Mouse (Mus musculus): ENCODE data around the gene Syce2. TPM values are rescaled to one million over a fixed set of nuclear protein-coding genes. Genes with fewer than 3 reads are reported as not detected.

Gene Syce2
- polyA plus RNA-seq, 1 experiment from 2014 or later = 63.7 TPM

DNA sequence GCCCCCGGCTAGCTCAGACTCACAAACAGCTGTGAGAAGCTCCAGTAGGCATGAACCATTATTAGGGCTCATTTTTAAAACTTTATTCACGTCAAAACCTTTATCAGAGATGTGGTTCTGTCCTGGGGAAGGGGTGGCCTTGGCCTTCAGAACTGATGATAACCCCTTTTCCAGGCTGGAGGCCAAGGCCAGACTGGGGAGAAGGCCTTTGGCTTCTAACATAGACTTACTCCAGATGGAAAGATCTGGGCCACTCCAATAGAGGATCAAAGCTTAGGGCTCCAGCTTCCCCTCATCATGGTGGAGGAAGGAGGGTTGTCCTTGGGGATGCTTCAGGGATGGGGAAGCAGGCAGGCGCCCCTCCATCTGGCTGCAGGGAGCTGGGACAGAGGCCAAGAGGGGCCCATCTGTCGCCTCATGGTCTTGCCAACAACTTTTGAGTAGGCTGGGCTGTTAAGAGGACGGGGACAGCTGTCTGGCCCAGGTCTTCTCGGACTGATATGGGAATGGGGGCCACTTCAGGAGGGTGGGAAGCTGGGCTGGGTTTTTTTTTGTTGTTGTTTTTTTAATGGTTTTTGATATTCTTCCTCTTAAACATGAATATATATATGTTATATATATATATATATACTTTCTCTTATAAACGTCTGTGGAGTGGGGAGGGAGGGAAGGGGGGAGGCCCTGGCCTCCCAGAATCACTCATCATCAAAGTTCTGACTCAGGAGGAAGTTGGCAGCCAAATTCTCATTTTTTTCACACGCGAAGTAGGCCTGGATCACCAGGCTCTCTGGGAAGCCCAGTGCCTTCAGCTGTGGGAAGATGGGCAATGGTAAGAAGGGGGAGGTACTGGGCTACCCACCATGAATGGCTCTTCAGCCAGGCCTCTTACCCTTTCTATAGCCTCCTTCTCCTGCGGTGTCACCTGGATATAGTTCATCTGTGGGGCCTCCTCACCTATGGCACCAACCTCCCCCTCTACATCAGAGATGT, 36.8 kb upstream of the Syce2 start:
- Histone ChIP-seq H3K4me1 (peaks cover 24% of the 10 kb centered on the region), H3K4me3 (replicated peaks) (no peak overlapping the region), H3K27me3 (replicated peaks) (no peaks in the 10 kb centered on the region), H3K9me3 (no peaks in the 10 kb centered on the region), H3K9ac (no peak overlapping the region), H3K36me3 (peaks cover 44% of the 10 kb centered on the region), H3K27ac (0 out of 2 replicates have a peak overlapping the region, but pooled peaks have one; percentile 12), H3K4me2 (no peak overlapping the region)
- 53% methylated on average over 10 of the region's 10 CpGs for WGBS
- no peak for ATAC-seq (ENCODE audit: insufficient read depth, low FRiP score, low read depth)

DNA sequence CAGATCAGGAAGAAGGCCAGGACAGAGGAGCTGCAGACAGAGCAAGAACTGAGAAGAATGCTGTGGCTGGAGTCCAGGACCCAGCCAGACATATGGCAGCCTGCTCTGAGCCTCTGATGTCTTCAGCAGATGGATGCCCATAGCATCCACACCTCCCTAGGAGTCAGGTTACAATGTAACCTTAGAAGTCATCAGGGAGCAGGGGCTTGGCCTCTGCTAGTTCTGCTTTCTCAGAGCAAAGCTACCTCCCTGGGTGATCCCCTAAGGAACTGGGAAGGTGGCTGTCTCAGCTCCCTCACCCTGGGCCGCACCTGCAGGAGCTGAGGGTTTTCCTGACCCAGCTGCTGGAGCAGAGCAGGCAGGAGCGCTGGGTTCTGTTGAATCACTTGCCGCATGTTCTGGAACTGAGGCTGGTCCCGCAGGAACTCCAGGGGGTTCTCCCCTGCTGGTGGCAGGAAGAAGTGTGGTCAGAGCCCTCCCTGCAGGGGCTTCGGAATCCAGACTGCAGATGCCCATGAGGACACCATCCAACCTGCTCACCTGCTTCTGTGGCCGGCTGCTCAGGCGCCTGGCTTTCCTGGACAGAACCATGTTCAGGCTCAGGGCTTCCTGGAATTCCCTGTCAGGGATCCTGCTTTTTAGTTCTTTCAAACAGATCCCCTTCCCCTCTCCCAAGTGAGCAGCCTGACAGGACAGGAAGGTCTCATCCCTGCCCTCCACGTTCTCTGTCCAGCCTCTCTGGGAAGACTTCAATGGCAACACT, 34.6 kb upstream of the Syce2 start:
- H3K27me3 ChIP-seq (replicated peaks) = no peaks in the 10 kb centered on the region
- peaks cover 56% of the 10 kb centered on the region for H3K36me3 ChIP-seq
- no peak overlapping the region for H3K27ac ChIP-seq
- 0 out of 2 replicates have a peak overlapping the region, but pooled peaks have one; percentile 2 for H3K4me3 ChIP-seq (replicated peaks)
- WGBS = 52% methylated on average over 8 of the region's 8 CpGs
- ATAC-seq (ENCODE audit: insufficient read depth, low FRiP score, low read depth) = no peak
- H3K4me1 ChIP-seq = peaks cover 24% of the 10 kb centered on the region
- H3K9ac ChIP-seq = no peak overlapping the region
- no peaks in the 10 kb centered on the region for H3K9me3 ChIP-seq
- no peak overlapping the region for H3K4me2 ChIP-seq

DNA sequence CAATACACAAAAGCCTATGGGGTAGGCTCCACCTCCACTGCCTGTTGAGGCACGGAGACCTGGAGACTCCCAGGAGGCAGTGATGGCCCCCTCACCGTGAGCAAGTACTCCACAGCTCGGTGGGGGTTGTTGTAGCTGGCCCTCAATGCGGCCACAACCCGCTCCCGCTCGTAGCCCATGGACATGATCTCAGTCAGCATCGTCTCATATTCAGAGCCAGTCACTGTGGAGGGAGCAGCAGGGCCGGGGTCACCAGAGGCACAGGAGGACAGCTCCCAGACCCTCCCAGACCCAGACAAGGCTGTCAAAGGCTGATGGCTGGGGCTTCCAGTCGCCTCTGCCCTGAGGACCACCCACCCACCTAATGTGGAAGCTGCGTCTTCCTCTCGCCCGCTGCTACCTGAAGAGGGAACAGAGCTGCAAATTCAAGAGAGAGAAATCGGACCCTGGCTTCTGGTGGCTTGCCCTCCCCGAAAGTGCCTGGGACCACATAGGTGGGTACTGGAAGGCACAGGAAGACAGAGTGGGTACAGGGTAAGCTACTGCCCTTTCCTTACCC, 33.9 kb upstream of the Syce2 start:
- H3K9me3 ChIP-seq = no peaks in the 10 kb centered on the region
- H3K27me3 ChIP-seq (replicated peaks) = no peaks in the 10 kb centered on the region
- H3K36me3 ChIP-seq = peaks cover 63% of the 10 kb centered on the region
- H3K9ac ChIP-seq = no peak overlapping the region
- H3K4me1 ChIP-seq = peaks cover 21% of the 10 kb centered on the region
- H3K27ac ChIP-seq = no peak overlapping the region
- ATAC-seq (ENCODE audit: insufficient read depth, low FRiP score, low read depth) = no peak
- WGBS = 78% methylated on average over 15 of the region's 15 CpGs
- H3K4me2 ChIP-seq = no peak overlapping the region
- H3K4me3 ChIP-seq (replicated peaks) = 0 out of 2 replicates have a peak overlapping the region, but pooled peaks have one; percentile 2

DNA sequence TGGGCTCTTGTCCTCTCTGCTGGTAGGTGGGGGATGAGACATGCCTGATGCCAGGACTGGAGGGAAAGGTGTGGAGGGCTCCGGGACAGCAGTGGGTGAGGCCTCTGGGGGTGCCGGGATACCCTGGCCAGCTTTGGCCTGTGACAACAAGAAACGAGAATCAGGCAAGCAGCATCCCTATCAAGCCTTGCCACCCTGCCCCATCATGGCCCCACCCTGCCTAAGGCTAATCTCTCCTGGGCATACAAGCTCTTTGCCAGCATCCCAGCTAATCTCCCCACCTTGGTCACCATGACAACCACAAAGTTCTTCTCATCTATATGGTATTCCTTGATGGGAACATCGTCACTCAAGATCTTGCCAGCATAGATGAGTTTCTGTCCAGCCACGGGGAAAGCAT, 33.4 kb upstream of the Syce2 start:
- 79% methylated on average over 5 of the region's 5 CpGs for WGBS
- Histone ChIP-seq H3K4me3 (replicated peaks) (no peak overlapping the region), H3K27ac (no peak overlapping the region), H3K27me3 (replicated peaks) (no peaks in the 10 kb centered on the region), H3K4me1 (peaks cover 16% of the 10 kb centered on the region), H3K36me3 (peaks cover 68% of the 10 kb centered on the region), H3K9me3 (no peaks in the 10 kb centered on the region), H3K4me2 (no peak overlapping the region), H3K9ac (no peak overlapping the region)
- ATAC-seq (ENCODE audit: insufficient read depth, low FRiP score, low read depth) = peak; percentile 70; the same call in 1 of the 2 replicates

DNA sequence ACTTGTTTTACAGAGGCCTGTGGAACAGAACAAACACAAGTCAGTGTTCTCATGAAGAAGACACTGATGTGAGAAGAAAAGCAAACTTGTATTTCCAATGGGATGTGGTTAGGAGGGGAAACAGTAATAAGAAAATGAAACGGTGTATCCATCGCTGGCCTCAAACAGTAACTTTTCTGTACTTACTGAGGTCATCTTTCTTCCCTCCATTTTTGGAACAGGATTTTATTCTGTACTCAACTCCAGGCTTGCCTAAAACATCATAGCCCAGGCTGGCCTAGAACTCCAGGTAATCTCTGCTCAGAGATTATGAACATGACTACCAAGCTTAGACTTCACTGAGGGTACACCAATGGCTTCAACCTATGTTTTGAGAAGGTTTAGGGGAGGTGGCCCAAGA, 32.5 kb upstream of the Syce2 start:
- peak overlapping the region; percentile 95; the same call in 1 of the 2 replicates for H3K9ac ChIP-seq
- H3K27me3 ChIP-seq (replicated peaks) = no peaks in the 10 kb centered on the region
- ATAC-seq (ENCODE audit: insufficient read depth, low FRiP score, low read depth) = no peak
- peak overlapping the region; percentile 90; the same call in 1 of the 2 replicates for H3K27ac ChIP-seq
- H3K4me3 ChIP-seq (replicated peaks) = peak overlapping the region; percentile 86
- peaks cover 17% of the 10 kb centered on the region for H3K4me1 ChIP-seq
- no peaks in the 10 kb centered on the region for H3K9me3 ChIP-seq
- peak overlapping the region; percentile 62 for H3K4me2 ChIP-seq
- WGBS = 86% methylated on average over 2 of the region's 2 CpGs
- peaks cover 68% of the 10 kb centered on the region for H3K36me3 ChIP-seq

DNA sequence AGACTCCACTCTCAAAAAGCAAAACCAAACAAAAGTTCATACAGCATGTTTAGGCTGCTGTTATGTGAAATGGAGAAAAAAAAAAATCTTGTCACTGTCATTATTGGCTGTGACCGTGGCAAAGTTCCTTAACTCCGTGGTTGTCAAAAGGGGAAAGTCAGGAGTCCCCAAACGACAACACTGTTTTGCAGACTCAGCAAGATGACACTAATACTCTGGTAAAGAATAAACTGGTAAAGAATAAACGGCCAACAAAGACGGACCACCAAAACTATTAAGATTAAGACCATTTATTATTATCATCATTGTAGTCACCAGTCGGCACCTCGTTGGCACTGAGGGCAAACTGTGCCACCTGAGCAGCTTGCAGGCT, 32.0 kb upstream of the Syce2 start:
- peaks cover 19% of the 10 kb centered on the region for H3K4me1 ChIP-seq
- no peak for ATAC-seq (ENCODE audit: insufficient read depth, low FRiP score, low read depth)
- H3K36me3 ChIP-seq = peaks cover 70% of the 10 kb centered on the region
- no peaks in the 10 kb centered on the region for H3K9me3 ChIP-seq
- peak overlapping the region; percentile 86 for H3K4me3 ChIP-seq (replicated peaks)
- H3K4me2 ChIP-seq = peak overlapping the region; percentile 62
- peak overlapping the region; percentile 95 for H3K9ac ChIP-seq
- no peaks in the 10 kb centered on the region for H3K27me3 ChIP-seq (replicated peaks)
- 1% methylated on average over 7 of the region's 7 CpGs for WGBS
- peak overlapping the region; percentile 90 for H3K27ac ChIP-seq

DNA sequence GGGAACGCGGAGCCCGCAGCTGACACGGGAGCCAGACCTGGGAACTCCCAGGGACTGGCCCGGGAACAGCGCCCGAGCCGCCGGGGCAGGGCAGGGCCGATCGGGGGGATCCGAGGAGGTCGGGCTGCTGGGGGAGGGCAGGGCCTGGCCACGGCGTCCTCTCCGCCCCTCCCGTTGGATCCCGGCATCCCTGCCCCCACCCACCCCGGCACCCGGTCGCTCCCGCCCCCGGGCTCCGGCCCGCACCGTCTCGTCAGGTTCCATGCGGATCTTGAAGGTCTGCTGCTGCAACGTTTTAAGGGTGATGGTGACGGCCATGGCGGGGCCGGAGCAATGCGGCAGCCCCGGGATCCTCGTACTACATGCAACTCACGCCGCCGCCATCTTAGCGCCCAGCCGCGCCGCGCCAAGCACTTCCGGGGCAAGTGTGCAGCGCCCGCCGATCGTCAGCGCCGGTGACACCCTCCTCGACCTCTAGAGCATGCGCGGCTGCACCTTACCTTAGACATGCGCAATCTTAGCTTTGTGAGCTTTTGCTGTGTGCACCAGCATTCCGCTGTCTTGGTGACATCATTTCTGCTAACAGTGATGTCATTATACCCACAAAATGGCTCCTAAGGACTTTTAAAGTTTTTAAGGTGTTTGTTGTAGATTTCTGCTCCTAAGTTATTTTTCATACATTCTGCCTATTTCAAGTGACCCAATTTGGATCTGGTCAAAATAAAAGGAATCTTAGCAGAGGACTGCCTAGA, 31.5 kb upstream of the Syce2 start, which contains the start of gene Rad23a:
Rad23a (minus strand) TSS at position 418 of the 752 bp plus-strand sequence.
- H3K27me3 ChIP-seq (replicated peaks) = no peaks in the 10 kb centered on the region
- H3K36me3 ChIP-seq = peaks cover 69% of the 10 kb centered on the region
- peaks cover 17% of the 10 kb centered on the region for H3K4me1 ChIP-seq

DNA sequence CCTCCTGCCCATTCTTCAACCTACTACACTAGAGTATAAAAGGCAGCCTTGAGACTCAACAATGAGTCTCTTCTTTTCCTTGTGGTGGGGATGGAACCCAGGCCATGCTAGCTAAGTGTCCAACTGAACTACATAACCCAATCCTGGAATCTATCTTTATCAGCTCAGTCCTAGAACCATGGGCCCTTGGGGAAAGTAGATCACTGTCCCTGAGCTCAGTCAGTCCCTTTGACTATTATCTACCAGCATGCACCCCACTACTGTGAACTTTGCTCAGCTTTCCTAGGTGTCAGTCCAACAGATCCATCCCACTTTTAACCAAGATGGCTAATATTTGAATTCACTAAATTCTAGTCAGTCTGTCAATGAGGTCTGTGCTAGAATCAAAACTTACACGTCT, 30.4 kb upstream of the Syce2 start:
- H3K36me3 ChIP-seq = peaks cover 59% of the 10 kb centered on the region
- H3K27me3 ChIP-seq (replicated peaks) = no peaks in the 10 kb centered on the region
- H3K9ac ChIP-seq = no peak overlapping the region
- H3K9me3 ChIP-seq = no peaks in the 10 kb centered on the region
- 70% methylated on average over 1 of the region's 1 CpGs for WGBS
- H3K27ac ChIP-seq = peak overlapping the region; percentile 22; the same call in 1 of the 2 replicates
- no peak for ATAC-seq (ENCODE audit: insufficient read depth, low FRiP score, low read depth)
- H3K4me2 ChIP-seq = no peak overlapping the region
- no peak overlapping the region for H3K4me3 ChIP-seq (replicated peaks)
- H3K4me1 ChIP-seq = peaks cover 17% of the 10 kb centered on the region

More for the DNA sequence above, 31.5 kb upstream of the Syce2 start, which contains the start of gene Rad23a:
- Histone ChIP-seq H3K4me3 (replicated peaks) (peak within 1 kb of the TSS; percentile 86), H3K9me3 (no peaks in the 10 kb centered on the region), H3K9ac (peak within 1 kb of the TSS; percentile 95), H3K27ac (peak within 1 kb of the TSS; percentile 90), H3K4me2 (peak within 1 kb of the TSS; percentile 62)
- ATAC-seq (ENCODE audit: insufficient read depth, low FRiP score, low read depth) = peak; percentile 94
- WGBS = under 1% methylated on average over 55 of the region's 55 CpGs

DNA sequence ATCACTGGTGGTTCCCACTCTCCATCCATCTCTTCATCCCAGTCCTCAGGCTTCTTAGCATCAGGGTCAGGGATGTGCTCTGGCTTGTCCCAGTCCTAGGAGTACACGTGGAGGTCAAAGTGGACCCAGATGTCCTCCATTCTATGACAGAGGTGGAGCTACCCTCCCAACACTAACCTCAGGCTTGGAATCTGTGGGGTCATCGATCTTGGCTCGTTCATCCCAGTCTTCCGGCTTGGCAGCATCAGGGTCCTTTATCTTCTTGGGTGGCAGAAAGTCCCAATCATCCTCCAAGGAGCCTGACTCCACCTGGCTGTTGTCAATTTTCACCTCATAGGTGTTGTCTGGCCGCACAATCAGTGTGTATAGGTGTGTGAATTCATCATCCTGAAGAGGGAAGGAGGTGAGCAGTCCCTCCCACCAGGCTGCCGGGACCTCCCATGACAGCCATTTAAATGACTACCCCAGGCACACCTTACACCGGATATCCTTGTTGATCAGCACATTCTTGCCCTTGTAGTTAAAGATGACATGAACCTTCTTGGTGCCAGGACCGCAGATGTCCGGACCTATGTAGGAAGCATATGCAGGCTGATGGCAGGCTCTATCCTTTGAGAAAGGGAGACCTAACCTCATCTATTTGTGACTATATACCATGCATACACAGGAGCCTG, 27.4 kb upstream of the Syce2 start:
- ATAC-seq (ENCODE audit: insufficient read depth, low FRiP score, low read depth) = no peak
- no peak overlapping the region for H3K27ac ChIP-seq

DNA sequence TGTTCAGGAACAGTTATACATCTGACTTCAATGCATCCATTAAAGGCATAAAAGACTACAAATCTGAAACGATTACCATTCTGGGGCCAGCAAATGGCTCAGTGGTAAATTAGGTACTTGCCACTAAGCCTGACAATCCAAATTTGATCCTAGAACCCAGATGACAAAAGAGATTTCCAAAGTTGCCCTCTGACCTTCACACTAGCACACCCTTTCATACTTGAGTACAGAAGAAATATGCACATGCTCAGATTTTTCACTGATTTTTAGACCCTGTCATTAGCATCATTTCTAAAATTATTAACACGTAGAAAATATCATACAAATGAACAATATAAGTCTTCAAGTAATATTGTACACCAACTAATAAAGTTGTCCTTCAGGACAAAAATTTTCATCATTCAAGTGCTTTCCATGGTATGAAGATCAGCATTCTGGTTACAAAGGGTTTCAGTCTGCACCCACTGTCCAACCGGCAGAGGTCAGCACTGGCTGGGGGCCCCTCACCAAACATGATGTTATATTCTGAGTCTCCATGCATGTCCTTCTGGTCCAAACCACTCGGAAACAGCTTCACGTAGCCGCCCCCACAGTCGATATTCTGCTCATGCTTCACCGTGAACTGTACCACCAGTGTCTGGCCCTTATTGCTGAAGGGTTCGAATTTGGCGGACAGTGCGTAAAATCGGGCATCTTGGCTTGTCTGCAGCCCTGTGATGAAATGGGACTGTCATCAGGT, 26.4 kb upstream of the Syce2 start:
- no peak for ATAC-seq (ENCODE audit: insufficient read depth, low FRiP score, low read depth)
- peak overlapping the region; percentile 68 for H3K4me2 ChIP-seq
- peak overlapping the region; percentile 87; the same call in 1 of the 2 replicates for H3K27ac ChIP-seq
- 10% methylated on average over 12 of the region's 12 CpGs for WGBS
- peaks cover 14% of the 10 kb centered on the region for H3K4me1 ChIP-seq
- H3K4me3 ChIP-seq (replicated peaks) = peak overlapping the region; percentile 97
- H3K36me3 ChIP-seq = peaks cover 38% of the 10 kb centered on the region
- H3K9me3 ChIP-seq = no peaks in the 10 kb centered on the region
- H3K9ac ChIP-seq = peak overlapping the region; percentile 97
- no peaks in the 10 kb centered on the region for H3K27me3 ChIP-seq (replicated peaks)

More for the DNA sequence above, 27.4 kb upstream of the Syce2 start:
- peak overlapping the region; percentile 97 for H3K4me3 ChIP-seq (replicated peaks)
- peaks cover 17% of the 10 kb centered on the region for H3K4me1 ChIP-seq
- H3K9ac ChIP-seq = no peak overlapping the region
- WGBS = 76% methylated on average over 9 of the region's 9 CpGs
- H3K9me3 ChIP-seq = no peaks in the 10 kb centered on the region
- no peaks in the 10 kb centered on the region for H3K27me3 ChIP-seq (replicated peaks)
- H3K4me2 ChIP-seq = peak overlapping the region; percentile 68
- peaks cover 38% of the 10 kb centered on the region for H3K36me3 ChIP-seq
